Mouse (Mus musculus): ENCODE measurements around the gene 1700012B07Rik.

Gene 1700012B07Rik

GRCm38 (mm10) chr11:109845601-109846000 lies 17.8 kb upstream of the 1700012B07Rik start:
- no peak for DNase-seq

- DNase-seq = no peak
Measured at GRCm38 (mm10) chr11:109844466-109844865, 16.6 kb upstream of the 1700012B07Rik start.

- no peak for DNase-seq
Measured at GRCm38 (mm10) chr11:109830368-109830767, 2.5 kb upstream of the 1700012B07Rik start.

- DNase-seq = no peak
Measured at GRCm38 (mm10) chr11:109822280-109822679, 5.6 kb downstream of the 1700012B07Rik start.

DNA sequence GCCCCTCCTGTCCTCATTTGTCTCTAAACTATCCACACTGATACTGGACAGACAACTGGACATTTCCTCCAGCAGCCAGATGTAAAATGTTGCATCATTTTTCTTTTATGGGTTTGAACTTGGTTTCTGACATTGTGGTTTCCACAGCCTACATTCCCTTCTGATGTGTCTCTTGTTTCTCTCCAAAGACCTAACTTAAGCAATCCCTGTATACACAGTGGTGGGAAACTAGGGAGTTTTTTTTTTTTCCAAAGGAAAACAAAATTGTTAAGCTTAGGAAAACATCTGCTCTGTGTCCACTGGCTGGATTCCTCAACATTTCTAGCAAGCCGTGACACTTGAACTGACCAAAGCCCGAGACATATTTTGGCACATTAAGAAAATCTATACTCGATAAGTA lies 10.4 kb downstream of the 1700012B07Rik start:
- no peak for DNase-seq

DNA sequence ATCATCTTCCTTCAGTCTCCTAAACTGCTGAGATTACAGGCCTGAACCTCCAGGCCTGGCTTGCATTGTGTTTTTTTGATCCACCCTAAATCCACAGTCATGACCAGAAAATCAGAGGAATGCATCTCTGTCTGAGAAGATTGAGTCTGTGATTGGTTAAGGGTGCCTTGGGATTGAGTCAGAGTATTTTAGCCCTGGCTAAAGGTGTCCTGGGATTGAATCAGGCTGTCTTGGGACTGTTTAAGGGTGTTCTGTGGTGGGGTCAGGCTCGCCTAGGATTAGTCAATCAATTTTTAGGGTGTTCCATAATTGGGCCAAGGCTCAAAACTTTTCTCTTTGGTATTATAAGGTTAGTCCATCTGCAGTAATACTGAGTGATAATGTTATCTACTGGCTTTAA lies 10.9 kb downstream of the 1700012B07Rik start:
- no peak for DNase-seq

- DNase-seq = no peak
Measured at GRCm38 (mm10) chr11:109811721-109812120, 16.1 kb downstream of the 1700012B07Rik start.

DNA sequence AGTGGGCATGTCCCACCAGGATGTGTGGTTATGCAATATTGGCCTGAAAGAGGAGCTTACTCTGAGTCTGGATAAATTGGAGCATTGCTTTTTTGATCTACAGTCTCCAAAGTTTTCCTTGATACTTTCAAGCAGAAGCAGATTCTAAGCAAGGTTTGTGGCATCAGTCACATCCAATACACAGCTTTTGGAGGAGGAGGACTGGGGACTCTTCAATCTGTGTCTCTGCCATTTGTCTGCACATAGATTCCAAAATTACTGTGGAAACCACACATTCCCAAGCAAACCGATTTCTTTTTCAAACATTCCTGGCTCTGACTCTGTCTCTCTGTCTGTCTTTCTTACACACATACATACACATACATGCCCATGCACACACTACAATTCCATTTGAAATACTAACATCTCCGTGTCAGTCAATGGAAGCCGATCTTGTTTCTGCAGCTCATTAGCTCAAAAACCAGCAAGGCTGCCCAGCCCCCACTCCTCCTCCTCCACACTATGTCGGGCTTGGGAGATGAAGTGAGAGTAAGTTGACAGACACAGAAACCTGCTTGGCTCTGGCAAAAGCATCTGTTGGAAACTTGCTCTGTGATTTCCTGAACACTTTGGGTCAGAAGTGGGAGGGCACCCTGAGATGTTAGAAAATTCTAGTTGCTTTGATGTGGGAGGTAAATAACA lies 18.5 kb downstream of the 1700012B07Rik start:
- peak; percentile 43 for DNase-seq

GRCm38 (mm10) chr11:109801515-109801914 lies 26.3 kb downstream of the 1700012B07Rik start:
- DNase-seq = no peak

DNA sequence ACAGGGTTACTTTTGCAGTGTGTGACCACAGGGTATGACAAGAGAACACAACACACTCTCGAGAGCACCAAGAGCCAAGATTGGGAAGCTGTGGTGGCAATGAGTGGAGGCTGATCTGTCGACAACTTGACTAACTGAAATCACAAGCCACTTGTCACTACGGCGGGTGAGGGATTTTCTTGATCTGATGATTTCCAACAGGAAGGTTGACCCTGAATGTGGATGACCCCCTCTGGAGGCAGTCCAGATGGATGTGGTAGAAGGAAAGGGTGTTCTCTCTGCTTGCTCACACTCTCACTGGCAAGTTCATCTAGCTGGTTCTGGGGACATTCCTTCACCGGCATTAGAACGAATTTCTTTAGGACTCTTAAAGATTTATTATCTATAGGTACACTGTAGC lies 30.3 kb downstream of the 1700012B07Rik start:
- no peak for DNase-seq

- DNase-seq = no peak
Measured at GRCm38 (mm10) chr11:109795536-109795935, 32.3 kb downstream of the 1700012B07Rik start.

DNA sequence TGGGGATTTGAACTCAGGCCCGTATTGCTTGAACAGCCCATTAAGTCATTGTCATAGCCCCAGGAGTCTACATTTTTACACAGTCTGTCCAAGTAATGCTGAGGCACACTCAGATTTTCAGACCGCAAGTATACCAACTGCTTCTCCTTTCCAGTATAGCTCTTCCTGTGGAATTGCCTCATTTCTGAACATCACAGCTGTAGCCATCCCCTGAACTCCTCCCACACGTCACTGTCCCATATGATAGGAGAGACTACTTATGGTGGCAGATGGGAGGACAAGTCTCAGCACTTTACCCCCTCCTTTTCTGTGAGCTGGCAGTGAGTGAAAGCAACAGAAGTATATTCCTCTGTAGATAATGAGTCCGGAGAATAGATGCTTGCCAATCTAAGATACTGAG lies 34.3 kb downstream of the 1700012B07Rik start:
- DNase-seq = no peak

- no peak for DNase-seq
Measured at GRCm38 (mm10) chr11:109792401-109792997, 35.3 kb downstream of the 1700012B07Rik start.

GRCm38 (mm10) chr11:109791965-109792364 lies 35.9 kb downstream of the 1700012B07Rik start:
- DNase-seq = no peak

DNA sequence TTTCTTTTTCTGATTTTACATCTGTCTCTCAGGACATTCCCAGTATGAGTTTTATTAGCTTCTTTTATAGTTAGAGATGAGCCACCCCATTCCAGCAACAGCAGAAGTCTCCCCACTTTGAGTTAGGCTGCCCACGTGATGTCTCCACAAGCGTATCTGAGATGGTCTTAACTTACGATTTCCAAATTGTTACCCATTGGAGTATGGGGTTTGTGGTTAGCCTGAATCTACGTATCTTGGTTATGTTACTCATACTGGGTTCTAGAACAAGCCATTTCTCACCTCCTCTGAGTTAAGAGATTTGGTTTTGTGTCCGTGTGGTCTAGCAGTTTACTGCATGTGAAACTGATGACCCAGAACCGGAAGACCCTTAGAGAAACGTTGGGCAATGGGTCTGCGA lies 37.6 kb downstream of the 1700012B07Rik start:
- no peak for DNase-seq

DNA sequence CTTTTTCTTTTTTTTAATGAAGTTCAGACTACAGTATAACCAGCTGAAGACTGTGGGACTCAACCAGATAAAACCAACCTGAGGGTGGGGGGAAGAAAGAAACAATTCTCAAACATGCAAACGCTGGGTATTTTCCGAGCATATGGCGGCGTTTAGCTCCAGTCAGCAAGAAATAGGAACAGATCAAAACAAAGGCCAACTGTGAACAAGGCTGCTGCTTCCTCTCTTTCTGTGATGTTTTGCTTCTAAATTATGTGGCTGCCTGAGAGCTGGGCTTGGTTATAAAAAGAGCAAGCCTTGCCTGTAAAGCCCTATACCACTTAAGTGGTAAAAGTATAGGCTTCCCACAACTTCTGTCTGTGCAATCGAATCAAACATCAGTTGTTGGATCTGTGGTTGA lies 42.5 kb downstream of the 1700012B07Rik start:
- DNase-seq = no peak

GRCm38 (mm10) chr11:109771381-109771780 lies 56.5 kb downstream of the 1700012B07Rik start:
- no peak for DNase-seq

DNA sequence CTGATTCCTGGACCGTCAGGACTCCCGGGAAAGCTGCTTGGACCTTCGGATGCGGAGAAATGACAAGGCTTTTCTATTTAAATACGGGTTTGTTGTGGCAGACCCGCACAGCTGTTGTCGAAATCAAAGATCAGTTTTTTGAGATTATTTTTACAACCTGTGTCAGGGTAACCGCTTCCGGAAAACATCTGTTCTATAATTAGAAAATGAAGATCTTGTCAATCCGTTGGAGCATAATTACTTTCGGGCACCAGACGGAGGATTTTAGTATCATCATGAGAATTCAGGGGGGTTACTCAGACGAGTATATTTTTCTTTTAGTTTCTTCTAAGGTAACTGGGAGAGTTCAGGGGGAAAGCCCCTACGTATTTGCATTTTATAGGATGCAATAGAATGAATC lies 57.7 kb downstream of the 1700012B07Rik start:
- no peak for DNase-seq

DNA sequence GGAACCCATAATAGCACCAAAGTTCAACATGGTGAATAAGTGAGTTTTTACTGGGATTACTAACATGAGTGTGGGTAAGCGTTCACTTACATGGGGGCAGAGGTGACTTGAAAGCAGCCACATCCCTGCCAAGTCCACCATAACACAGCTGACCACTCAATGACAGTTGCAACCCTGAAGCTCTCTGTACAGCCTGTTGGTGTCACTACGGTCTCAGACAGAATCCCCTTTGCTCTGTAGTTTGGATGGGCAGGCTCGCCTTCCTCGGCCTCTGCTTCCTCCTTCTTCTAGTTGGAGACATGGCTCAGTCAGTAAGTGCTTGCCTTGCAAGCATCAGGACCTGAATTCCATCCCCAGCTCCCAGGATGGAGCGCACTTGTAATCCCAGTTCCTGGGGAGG lies 58.8 kb downstream of the 1700012B07Rik start:
- no peak for DNase-seq

GRCm38 (mm10) chr11:109760063-109760462 lies 67.8 kb downstream of the 1700012B07Rik start:
- no peak for DNase-seq

DNA sequence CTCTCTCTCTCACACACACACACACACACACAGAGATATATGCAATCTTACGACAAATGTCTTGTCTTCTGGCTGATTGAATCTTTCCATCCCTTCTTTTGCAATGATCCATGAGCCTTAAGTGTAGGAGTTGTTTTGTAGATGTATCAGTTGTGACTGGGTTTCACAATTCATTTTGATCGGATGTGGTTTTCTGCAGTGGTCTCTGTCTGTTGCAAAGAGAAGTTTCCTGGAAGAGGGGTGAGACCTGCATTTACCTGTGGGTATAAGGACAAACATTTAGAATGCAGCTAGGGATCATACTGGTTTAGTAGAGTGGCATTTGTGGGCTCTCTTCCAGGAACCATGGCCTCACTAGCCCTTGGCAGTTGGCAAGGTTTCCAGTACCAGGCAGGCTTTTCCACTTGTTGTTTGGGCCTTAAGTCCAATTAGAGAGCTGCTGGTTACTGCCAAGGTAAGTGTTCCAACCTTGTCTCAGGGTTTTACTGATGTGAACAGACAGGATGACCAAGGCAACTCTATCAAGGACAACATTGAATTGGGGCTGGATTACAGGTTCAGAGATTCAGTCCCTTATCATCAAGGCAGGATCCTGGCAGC lies 69.1 kb downstream of the 1700012B07Rik start:
- DNase-seq = no peak

- DNase-seq = no peak
Measured at GRCm38 (mm10) chr11:109754105-109754602, 73.7 kb downstream of the 1700012B07Rik start.

DNA sequence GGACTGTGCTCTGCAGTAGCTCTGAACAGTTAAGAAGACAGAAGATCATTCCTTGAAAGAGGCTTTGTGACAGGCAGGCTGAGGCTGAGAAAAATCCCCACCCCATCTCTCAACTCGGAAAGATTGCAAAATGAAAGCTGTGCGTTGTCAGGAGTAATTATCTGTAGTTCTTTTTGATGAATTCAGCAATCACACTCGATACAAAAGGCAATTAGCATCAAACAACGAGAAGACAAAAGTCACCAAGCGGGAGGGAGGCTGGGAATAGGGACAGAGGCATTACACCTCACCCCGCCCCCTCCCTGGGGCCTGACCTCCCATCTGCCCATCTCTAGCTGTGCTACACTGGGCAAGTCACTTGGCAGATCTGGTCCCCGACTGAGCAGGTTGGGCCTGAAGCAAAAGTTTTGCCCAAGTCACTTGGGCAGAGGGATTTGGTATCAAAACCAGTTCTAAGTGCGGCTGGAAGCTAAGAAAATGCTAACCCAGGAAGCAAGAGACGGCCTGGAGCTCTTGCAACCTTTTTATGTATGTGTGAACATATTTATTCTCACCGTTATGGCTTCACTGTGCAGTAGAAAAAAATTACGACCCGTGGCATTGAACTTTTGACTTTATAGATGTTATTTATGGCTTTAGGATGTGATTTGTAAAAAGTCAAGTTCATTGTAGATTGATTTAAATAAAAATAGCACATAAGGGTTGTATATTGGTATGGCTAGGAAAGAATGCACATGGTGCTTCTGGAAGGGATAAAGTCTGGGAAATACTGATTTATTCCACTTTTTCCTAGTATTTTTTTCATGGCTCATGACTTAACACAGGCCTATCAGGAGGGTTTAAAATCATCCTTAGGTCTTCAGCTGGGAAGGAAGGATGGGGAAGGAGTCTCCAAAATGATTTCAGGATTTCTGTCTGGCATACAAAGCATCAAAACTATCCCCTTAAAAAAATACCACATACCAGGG lies 75.9 kb downstream of the 1700012B07Rik start:
- no peak for DNase-seq

All from right cerebral cortex, postnatal 4 days (tissue).